Mouse (Mus musculus) stomach, embryonic 14.5 days (tissue): Measurements from ENCODE around the gene Edn3. TPM values are rescaled to one million over a fixed set of nuclear protein-coding genes. Genes with fewer than 3 reads are reported as not detected.

Experiments
- ATAC-seq: fragments of 200-750 bp; cut with Nextera tagmentation; 2 replicates; pipeline ENCODE4 v1.8.0; 2017; ENCODE audit warnings: low read depth, moderate TSS enrichment; ENCODE audit not compliant: insufficient number of reproducible peaks, insufficient read depth, low FRiP score
- H3K27ac ChIP-seq: fragments of 300-500 bp; sonication (generic); 2 replicates; pipeline ENCODE4 v1.5.1; 2014; ENCODE audit warnings: mild to moderate bottlenecking, low read length, moderate library complexity, mixed read lengths
- H3K27me3 ChIP-seq: fragments of 300-500 bp; sonication (generic); 2 replicates; pipeline ENCODE4 v1.6.1; 2014; ENCODE audit warnings: low read length, control low read depth, mixed read lengths; ENCODE audit not compliant: control insufficient read depth, insufficient read depth
- H3K36me3 ChIP-seq: fragments of 300-500 bp; sonication (generic); 2 replicates; pipeline ENCODE4 v1.6.1; 2014; ENCODE audit warnings: mild to moderate bottlenecking, control low read depth, low read length, moderate library complexity, mixed read lengths; ENCODE audit not compliant: control insufficient read depth, insufficient read depth
- H3K4me1 ChIP-seq: fragments of 300-500 bp; sonication (generic); 2 replicates; pipeline ENCODE4 v1.6.1; 2014; ENCODE audit warnings: low read length, control low read depth, mixed read lengths; ENCODE audit not compliant: control insufficient read depth, insufficient read depth
- H3K4me2 ChIP-seq: fragments of 300-500 bp; sonication (generic); replicated peaks from 2 replicates; pipeline ENCODE4 v1.6.1; 2014; ENCODE audit warnings: low read depth, low read length, control low read depth
- H3K4me3 ChIP-seq: fragments of 300-500 bp; sonication (generic); 2 replicates; pipeline ENCODE4 v1.5.1; 2014; ENCODE audit warnings: low read depth, low read length, control low read depth
- H3K9ac ChIP-seq: fragments of 300-500 bp; sonication (generic); replicated peaks from 2 replicates; pipeline ENCODE4 v1.6.1; 2014; ENCODE audit warnings: low read depth, mild to moderate bottlenecking, control low read depth, low read length, moderate library complexity, mixed read lengths
- H3K9me3 ChIP-seq: fragments of 300-500 bp; sonication (generic); 2 replicates; pipeline ENCODE4 v1.6.1; 2016; ENCODE audit warnings: low read depth, low read length, control low read depth; ENCODE audit not compliant: control insufficient read depth
- WGBS: fragments of 180-500 bp; shearing (Covaris S2); extraction: QIAGEN DNeasy Blood & Tissue Kit; methylation state at CpG from one replicate; pipeline ENCODE4 v1.1.7; 2014; 5-methylcytosine and 5-hydroxymethylcytosine counted together
- polyA plus RNA-seq: library from polyadenylated mRNA; unstranded; fragments of >200 nt; fragmentation: Nextera tagmentation; extraction: Ambion mirVana; gene quantifications from 2 replicates; pipeline ENCODE4 v1.2.1, GENCODE M21; 2014

Edn3 gene
- polyA plus RNA-seq, 1 experiment from 2014 or later = 21.9 TPM

GRCm38 (mm10) chr2:174748381-174748780 lies 12.0 kb upstream of the Edn3 start:
- H3K36me3 ChIP-seq = no peaks in the 10 kb centered on the region
- ATAC-seq = peak; percentile 25; the same call in 1 of the 2 replicates
- H3K27ac ChIP-seq = no peak overlapping the region
- no peak overlapping the region for H3K9ac ChIP-seq
- 68% methylated on average over 8 of the region's 8 CpGs for WGBS
- H3K4me1 ChIP-seq = no peaks in the 10 kb centered on the region
- no peaks in the 10 kb centered on the region for H3K27me3 ChIP-seq
- H3K9me3 ChIP-seq = no peaks in the 10 kb centered on the region
- H3K4me3 ChIP-seq = no peak overlapping the region
- no peak overlapping the region; the same call in 1 of the 2 replicates for H3K4me2 ChIP-seq

DNA sequence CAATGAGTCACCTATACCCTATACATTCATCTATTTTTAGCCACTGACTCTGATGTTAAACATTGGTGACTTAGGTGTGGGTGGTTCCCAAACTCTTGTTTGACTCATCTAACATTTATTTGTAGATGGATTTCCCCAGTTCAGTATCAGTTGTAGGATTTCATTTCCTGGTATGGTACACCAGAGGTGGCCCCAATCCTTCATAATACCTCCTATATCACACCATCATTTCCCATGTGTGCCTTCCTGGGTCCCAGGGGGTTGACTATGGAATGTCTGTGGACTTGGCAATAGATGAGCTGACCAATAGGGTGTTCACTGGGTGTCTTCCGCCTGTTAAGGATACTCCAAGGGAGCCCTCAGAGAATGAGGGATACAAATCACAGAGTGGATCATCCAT lies 7.2 kb upstream of the Edn3 start:
- no peaks in the 10 kb centered on the region for H3K4me1 ChIP-seq
- no peak overlapping the region for H3K4me2 ChIP-seq
- no peaks in the 10 kb centered on the region for H3K36me3 ChIP-seq
- H3K27me3 ChIP-seq = no peaks in the 10 kb centered on the region
- H3K4me3 ChIP-seq = no peak overlapping the region
- 94% methylated on average over 1 of the region's 1 CpGs for WGBS
- H3K27ac ChIP-seq = no peak overlapping the region
- no peaks in the 10 kb centered on the region for H3K9me3 ChIP-seq
- ATAC-seq = peak; percentile 56; the same call in 1 of the 2 replicates
- H3K9ac ChIP-seq = no peak overlapping the region

DNA sequence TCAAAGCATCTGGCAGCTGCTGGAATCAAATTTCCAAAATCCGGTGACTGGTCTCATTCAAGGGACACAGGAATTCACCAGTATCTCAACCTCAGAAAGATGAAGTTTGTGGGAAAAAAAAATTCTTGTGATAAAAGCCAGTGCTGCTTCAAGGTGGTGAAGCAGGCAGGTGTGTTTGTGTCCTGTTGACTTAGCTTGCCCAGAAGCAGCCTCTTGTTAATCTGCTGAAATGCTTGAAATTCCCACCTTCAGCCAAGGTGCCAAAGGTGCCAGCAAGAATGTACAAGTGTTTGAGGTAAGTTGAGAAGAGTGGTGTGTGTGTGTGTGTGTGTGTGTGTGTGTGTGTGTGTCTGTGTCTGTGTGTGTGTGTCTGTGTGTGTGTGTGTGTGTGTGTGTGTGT lies 6.2 kb upstream of the Edn3 start:
- no peaks in the 10 kb centered on the region for H3K9me3 ChIP-seq
- no peak overlapping the region for H3K9ac ChIP-seq
- H3K4me1 ChIP-seq = no peaks in the 10 kb centered on the region
- H3K4me2 ChIP-seq = no peak overlapping the region
- H3K4me3 ChIP-seq = no peak overlapping the region
- H3K27ac ChIP-seq = no peak overlapping the region
- 62% methylated on average over 1 of the region's 1 CpGs for WGBS
- ATAC-seq = no peak
- H3K36me3 ChIP-seq = no peaks in the 10 kb centered on the region
- no peaks in the 10 kb centered on the region for H3K27me3 ChIP-seq

DNA sequence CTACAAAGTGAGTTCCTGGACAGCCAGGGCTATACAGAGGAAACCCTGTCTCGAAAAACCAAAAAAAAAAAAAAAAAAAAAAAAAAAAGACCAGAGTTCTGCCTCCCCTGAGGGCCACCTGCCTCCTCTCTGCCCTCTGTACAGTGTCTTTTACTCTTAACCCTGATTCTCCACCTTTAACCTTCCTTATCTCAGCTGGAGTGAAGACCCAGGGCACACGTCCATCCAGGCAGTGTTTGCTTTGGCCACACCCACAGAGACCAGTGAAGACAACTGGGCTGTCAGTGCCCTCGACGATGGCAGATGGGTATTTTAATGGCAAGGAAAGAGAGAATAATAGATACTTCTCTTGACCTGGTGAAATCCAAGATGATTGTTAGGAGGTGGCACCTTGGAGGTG lies 1.2 kb upstream of the Edn3 start:
- no peaks in the 10 kb centered on the region for H3K27me3 ChIP-seq
- no peak for ATAC-seq
- H3K4me3 ChIP-seq = no peak overlapping the region
- no peak overlapping the region for H3K9ac ChIP-seq
- no peak overlapping the region for H3K27ac ChIP-seq
- H3K4me1 ChIP-seq = 0 out of 2 replicates have a peak, but pooled peaks cover 15% of the 10 kb centered on the region
- WGBS = 74% methylated on average over 4 of the region's 4 CpGs
- H3K9me3 ChIP-seq = no peaks in the 10 kb centered on the region
- H3K4me2 ChIP-seq = no peak overlapping the region
- H3K36me3 ChIP-seq = no peaks in the 10 kb centered on the region

DNA sequence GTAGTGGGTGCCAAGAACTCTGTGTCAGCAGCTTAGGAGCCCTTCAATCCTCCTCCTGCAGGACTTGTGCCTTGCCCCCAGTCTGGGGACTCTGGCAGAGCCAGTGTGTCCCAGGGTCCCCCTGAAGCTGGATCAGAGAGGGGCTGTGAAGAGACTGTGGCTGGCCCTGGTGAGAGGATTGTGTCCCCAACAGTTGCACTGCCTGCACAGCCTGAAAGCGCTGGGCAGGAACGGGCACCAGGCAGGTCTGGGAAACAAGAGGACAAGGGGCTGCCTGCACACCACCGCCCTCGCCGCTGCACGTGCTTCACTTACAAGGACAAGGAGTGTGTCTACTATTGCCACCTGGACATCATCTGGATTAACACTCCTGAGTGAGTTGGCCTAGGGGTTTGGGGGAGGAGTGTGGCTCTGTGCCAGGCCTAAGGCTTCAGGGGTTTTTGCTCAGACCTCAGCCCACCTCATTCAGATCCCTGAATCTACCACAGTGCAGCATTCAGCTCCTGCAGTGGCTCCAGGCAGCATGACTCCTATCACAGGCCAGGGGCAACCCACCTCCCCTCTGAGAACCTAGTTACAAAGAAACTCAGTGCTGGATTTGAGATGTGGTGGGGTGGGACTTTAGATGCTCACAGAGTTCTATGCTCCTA lies 1.2 kb downstream of the Edn3 start:
- peak overlapping the region; percentile 53 for H3K4me3 ChIP-seq
- H3K27me3 ChIP-seq = no peaks in the 10 kb centered on the region
- H3K4me1 ChIP-seq = 0 out of 2 replicates have a peak, but pooled peaks cover 15% of the 10 kb centered on the region
- no peak for ATAC-seq
- WGBS = 48% methylated on average over 6 of the region's 6 CpGs
- H3K27ac ChIP-seq = peak overlapping the region; percentile 53; the same call in 1 of the 2 replicates
- no peaks in the 10 kb centered on the region for H3K36me3 ChIP-seq
- H3K4me2 ChIP-seq = peak overlapping the region; percentile 72
- H3K9me3 ChIP-seq = no peaks in the 10 kb centered on the region
- peak overlapping the region; percentile 66; the same call in 1 of the 2 replicates for H3K9ac ChIP-seq

DNA sequence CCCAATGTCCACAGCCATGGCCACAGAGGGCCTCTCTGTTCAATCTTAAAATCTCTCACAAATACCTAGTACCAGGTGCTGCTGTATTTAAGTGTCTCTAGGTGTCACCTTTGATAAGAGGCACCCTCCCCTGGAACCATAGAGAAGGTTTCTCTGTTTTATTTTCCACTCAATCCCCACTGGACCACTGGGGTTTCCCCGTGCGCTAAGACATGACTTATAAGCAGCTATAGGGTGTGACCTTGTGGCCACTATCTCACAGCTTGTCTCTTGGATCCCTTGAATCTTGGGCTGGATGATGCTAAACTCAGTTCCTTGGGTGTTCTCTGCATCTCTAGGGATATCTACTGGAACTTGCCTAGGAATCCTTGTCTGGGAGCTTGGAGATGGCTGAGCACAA lies 1.9 kb downstream of the Edn3 start:
- H3K9me3 ChIP-seq = no peaks in the 10 kb centered on the region
- H3K4me2 ChIP-seq = peak overlapping the region; percentile 72
- H3K4me1 ChIP-seq = 0 out of 2 replicates have a peak, but pooled peaks cover 15% of the 10 kb centered on the region
- H3K9ac ChIP-seq = no peak overlapping the region
- no peaks in the 10 kb centered on the region for H3K36me3 ChIP-seq
- 90% methylated on average over 2 of the region's 2 CpGs for WGBS
- no peak overlapping the region for H3K27ac ChIP-seq
- no peaks in the 10 kb centered on the region for H3K27me3 ChIP-seq
- 0 out of 2 replicates have a peak overlapping the region, but pooled peaks have one; percentile 53 for H3K4me3 ChIP-seq
- ATAC-seq = no peak

DNA sequence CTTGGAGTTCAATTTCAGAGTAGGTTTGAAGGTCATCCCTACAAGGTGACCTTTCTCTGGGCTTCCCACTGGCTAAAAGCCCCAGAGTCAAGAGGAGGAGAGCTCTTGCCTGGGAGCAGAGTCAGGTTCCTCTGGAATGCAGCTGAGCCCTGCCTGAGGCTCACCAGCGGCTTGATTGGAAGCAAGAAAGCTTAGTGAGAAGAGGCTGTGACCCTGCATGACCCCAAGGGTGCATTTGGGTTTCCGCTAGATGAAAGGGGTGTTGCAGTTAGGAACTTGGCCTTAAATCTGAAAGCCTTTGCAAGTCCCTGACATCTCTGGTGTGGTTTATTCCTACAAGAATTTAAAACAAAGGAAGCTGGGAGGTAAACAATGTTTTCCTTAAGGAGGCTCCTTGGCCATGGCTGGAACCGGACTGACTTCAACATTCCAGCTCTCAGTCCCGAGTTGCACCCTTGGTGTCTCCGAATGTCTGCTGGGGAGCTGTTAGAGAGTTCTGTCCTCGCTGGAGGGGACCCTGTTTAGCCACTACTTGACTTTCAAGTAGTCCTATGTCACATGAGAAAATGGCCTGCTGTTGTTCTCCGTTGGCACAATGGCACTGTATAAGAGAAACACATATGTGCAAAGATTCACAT lies 8.6 kb downstream of the Edn3 start:
- H3K4me2 ChIP-seq = no peak overlapping the region
- ATAC-seq = no peak
- no peaks in the 10 kb centered on the region for H3K36me3 ChIP-seq
- no peak overlapping the region for H3K27ac ChIP-seq
- no peak overlapping the region for H3K4me3 ChIP-seq
- H3K9me3 ChIP-seq = no peaks in the 10 kb centered on the region
- no peak overlapping the region for H3K9ac ChIP-seq
- H3K4me1 ChIP-seq = peaks cover 3% of the 10 kb centered on the region; the same call in 1 of the 2 replicates
- no peaks in the 10 kb centered on the region for H3K27me3 ChIP-seq
- WGBS = 46% methylated on average over 7 of the region's 7 CpGs

DNA sequence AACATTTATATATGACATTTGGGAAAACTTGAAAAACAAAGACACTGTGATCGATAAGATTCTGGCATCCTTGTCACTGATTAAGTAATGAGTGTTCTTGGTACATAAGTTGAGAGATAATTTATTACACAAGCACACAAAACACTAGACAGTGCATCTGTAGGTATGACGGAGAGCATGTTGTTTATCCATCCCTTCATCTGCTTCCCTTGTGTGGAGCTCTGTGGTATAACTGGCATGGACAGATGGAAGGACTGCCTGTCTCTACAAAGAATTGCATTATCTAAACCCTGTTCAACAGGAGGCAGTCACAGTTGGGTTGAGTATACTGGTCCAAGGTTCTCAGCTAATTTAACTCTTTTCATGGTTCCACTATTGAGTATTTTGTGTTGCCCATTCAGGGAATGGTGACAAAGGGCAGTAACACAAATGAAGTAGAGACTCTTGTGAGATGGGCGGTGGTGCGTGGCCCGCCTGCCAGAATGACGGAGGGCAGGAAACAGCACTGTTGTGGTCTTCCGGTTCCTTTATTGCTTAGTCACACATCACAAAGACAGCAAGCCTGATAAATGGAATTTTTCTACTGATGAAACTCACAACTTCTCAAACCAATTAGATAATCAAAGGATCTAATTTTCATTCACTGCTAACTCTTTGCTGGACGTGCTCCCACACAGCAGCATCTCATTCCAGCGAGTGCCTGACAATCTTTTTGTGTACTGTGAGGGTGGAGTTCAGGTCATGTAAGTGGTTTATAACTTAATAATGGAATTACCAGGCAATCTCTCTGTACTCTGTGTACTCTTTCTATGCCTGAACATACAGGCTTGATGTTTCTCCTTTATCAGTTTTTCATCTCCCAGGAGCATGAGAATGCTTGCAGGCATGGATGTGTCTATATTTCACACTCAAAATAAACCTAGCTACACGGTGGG lies 14.0 kb downstream of the Edn3 start:
- no peak overlapping the region for H3K27ac ChIP-seq
- H3K9ac ChIP-seq = no peak overlapping the region
- whole genome bisulfite sequencing = 69% methylated on average over 10 of the region's 10 CpGs
- H3K36me3 ChIP-seq = peaks cover 3% of the 10 kb centered on the region; the same call in 1 of the 2 replicates
- no peaks in the 10 kb centered on the region for H3K27me3 ChIP-seq
- no peak overlapping the region for H3K4me3 ChIP-seq
- H3K4me2 ChIP-seq = no peak overlapping the region
- no peaks in the 10 kb centered on the region for H3K9me3 ChIP-seq
- H3K4me1 ChIP-seq = no peaks in the 10 kb centered on the region
- no peak for ATAC-seq
